Mouse (Mus musculus): Measurements from ENCODE around the gene BC049352.

DNA sequence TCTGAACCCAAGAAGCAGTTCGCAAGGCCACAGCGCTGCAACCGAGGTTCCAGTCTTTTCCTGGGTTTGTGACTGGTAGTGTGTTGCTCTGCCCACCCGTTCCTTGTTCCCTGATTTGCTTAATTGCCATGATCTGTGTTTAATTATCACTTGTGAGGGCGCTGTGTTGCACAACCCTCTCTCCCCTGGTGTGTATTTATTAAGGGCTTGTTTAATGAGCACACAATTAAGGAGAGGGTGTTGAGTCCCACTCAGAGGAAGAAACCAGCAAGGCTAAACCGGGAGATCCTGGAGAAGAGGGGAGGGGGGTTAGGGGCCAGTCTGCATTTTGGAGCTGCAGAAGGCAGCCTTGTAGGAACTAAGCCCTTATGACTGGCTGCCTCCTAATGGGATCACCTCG, 40.9 kb upstream of the BC049352 start:
- TF ChIP-seq CTCF (IDR thresholded peaks at IDR 0.05) = no peak
- TF ChIP-seq POLR2A (IDR thresholded peaks at IDR 0.05; ENCODE audit: insufficient read depth, low read depth, low read length) = no peak

All from heart, adult 2 months (tissue).